Mouse (Mus musculus) midbrain, postnatal 0 days (tissue): ENCODE measurements at regions not wholly inside any gene's neighbourhood (a gene's known extent, or its start where the extent isn't known, plus 50 kb on each side); places are given as distances from the start of the nearest gene placed in this dataset.

Experiments used
- ATAC-seq: fragments of 200-750 bp; cut with Nextera tagmentation; 2 replicates; pipeline ENCODE4 v1.8.0; 2017; ENCODE audit warnings: moderate number of reproducible peaks, mild to moderate bottlenecking, moderate TSS enrichment, moderate library complexity; ENCODE audit not compliant: low FRiP score
- DNase-seq: peaks from one replicate; pipeline ENCODE4 v3.0.0-alpha.2; 2015; ENCODE audit warnings: low spot score
- H3K27ac ChIP-seq: fragments of 300-500 bp; sonication (generic); 2 replicates; pipeline ENCODE4 v1.5.1; 2014; ENCODE audit warnings: low read depth, mild to moderate bottlenecking, low read length, mixed read lengths
- H3K27me3 ChIP-seq: fragments of 300-500 bp; sonication (generic); 2 replicates; pipeline ENCODE4 v1.6.1; 2014; ENCODE audit warnings: low read length, control low read depth, mixed read lengths; ENCODE audit not compliant: insufficient read depth
- H3K36me3 ChIP-seq: fragments of 300-500 bp; sonication (generic); 2 replicates; pipeline ENCODE4 v1.6.1; 2014; ENCODE audit warnings: low read length, control low read depth, mixed read lengths; ENCODE audit not compliant: insufficient read depth
- H3K4me1 ChIP-seq: fragments of 300-500 bp; sonication (generic); 2 replicates; pipeline ENCODE4 v1.6.1; 2014; ENCODE audit warnings: mild to moderate bottlenecking, control low read depth, antibody characterized with exemption, low read length, mixed read lengths; ENCODE audit not compliant: insufficient read depth
- H3K4me2 ChIP-seq: fragments of 300-500 bp; sonication (generic); 2 replicates; pipeline ENCODE4 v1.6.1; 2014; ENCODE audit warnings: low read depth, mild to moderate bottlenecking, low read length, mixed read lengths; ENCODE audit not compliant: poor library complexity, severe bottlenecking
- H3K4me3 ChIP-seq: fragments of 300-500 bp; sonication (generic); 2 replicates; pipeline ENCODE4 v1.5.1; 2014; ENCODE audit warnings: low read depth, mild to moderate bottlenecking, low read length, moderate library complexity
- H3K9ac ChIP-seq: fragments of 300-500 bp; sonication (generic); replicated peaks from 2 replicates; pipeline ENCODE4 v1.6.1; 2014; ENCODE audit warnings: mild to moderate bottlenecking, low read length, moderate library complexity, mixed read lengths; ENCODE audit not compliant: poor library complexity, severe bottlenecking
- H3K9me3 ChIP-seq: fragments of 300-500 bp; sonication (generic); 2 replicates; pipeline ENCODE4 v1.6.1; 2016; ENCODE audit warnings: low read length, control low read depth
- CTCF ChIP-seq: IDR thresholded peaks from 2 replicates; pipeline ENCODE4 v1.5.1; 2016; ENCODE audit warnings: antibody characterized with exemption, mild to moderate bottlenecking
- WGBS: fragments of 180-500 bp; shearing (Covaris S2); extraction: QIAGEN DNeasy Blood & Tissue Kit; methylation state at CpG from one replicate; pipeline ENCODE4 v1.1.7; 2014; 5-methylcytosine and 5-hydroxymethylcytosine counted together

DNA sequence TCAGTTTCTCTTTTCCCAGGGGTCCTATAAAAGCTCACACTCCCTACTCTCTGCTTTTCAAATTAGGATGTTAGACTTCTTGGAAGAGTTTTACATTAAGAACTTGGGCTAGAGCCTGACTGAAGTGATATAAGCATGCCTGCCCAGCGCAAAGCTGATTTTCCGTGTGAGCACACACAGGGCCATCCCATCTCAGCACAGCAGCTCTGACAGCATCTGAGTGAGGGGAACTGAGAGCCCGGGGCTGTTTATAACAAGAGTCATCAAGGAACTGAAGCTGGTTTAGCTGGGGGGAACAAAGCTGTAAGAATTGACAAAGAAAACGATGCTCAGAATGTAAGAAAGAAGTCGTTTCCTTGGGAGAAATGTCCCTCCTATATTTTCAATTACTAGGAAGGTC lies 2373.4 kb upstream of the Gm7489 start:
- Histone ChIP-seq H3K36me3 (no peaks in the 10 kb centered on the region), H3K9me3 (no peaks in the 10 kb centered on the region), H3K4me1 (no peaks in the 10 kb centered on the region), H3K4me2 (no peak overlapping the region), H3K27ac (no peak overlapping the region), H3K9ac (no peak overlapping the region), H3K27me3 (no peaks in the 10 kb centered on the region), H3K4me3 (no peak overlapping the region)
- DNase-seq (peak; percentile 2), ATAC-seq (no peak)
- 19% methylated on average over 5 of the region's 5 CpGs for WGBS
- TF ChIP-seq CTCF: no peak

DNA sequence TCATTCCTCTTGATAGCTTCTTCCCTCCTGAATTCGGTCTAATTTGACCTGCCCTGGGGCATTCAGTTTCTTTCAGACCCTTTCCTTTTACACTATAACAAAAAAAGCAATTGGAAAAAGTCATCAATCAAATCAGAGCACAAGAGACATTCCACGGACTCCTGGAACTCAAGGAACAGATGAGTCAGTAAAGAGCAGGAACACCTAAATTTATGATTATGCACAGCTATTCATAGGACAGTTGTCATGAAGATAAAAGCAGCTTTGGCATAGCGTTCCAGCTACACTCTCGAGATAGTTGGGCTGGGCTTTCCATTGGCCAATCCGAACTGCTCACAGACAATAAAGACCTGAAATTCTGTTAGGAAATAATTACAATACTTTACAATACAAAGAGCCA lies 2348.4 kb upstream of the Gm7489 start:
- H3K9ac ChIP-seq: no peak overlapping the region
- ATAC-seq (no peak), DNase-seq (no peak)
- TF ChIP-seq CTCF: no peak
- no peaks in the 10 kb centered on the region for H3K36me3 ChIP-seq
- no peaks in the 10 kb centered on the region for H3K9me3 ChIP-seq
- H3K27ac ChIP-seq: no peak overlapping the region
- WGBS: 61% methylated on average over 5 of the region's 5 CpGs
- no peaks in the 10 kb centered on the region for H3K4me1 ChIP-seq
- no peak overlapping the region for H3K4me2 ChIP-seq
- no peak overlapping the region for H3K4me3 ChIP-seq
- no peaks in the 10 kb centered on the region for H3K27me3 ChIP-seq

DNA sequence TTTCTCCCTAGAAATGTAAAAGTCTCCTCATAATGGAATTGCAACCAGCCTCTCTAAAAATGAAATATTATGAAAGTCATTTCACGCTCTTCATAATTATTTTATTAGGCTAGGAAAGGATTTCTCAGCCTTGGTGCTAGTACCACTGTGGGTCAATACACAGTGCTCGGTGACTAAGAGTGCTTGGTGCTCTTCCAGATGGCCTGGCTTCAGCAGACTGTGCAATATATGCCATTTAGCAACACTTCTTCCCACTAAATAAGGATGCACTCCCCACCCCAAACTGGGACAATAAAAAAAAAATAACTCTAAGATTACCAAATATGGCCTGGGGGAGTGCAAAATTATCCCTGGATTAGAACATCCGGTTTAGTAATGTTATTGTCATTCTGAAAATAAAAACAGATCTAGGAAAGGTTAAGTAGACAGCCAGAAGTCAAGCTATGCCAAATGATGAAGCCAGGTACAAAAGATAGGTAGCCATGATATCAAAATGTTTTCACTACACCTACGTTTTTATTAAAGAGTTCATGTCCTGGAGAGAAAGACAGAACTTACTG lies 2333.4 kb upstream of the Gm7489 start:
- no peak for TF ChIP-seq CTCF
- Histone ChIP-seq H3K4me2 (no peak overlapping the region), H3K4me3 (no peak overlapping the region), H3K9ac (no peak overlapping the region), H3K36me3 (no peaks in the 10 kb centered on the region), H3K27ac (no peak overlapping the region), H3K4me1 (no peaks in the 10 kb centered on the region), H3K9me3 (no peaks in the 10 kb centered on the region), H3K27me3 (no peaks in the 10 kb centered on the region)
- no peak for ATAC-seq
- no peak for DNase-seq
- WGBS: 83% methylated on average over 4 of the region's 4 CpGs

DNA sequence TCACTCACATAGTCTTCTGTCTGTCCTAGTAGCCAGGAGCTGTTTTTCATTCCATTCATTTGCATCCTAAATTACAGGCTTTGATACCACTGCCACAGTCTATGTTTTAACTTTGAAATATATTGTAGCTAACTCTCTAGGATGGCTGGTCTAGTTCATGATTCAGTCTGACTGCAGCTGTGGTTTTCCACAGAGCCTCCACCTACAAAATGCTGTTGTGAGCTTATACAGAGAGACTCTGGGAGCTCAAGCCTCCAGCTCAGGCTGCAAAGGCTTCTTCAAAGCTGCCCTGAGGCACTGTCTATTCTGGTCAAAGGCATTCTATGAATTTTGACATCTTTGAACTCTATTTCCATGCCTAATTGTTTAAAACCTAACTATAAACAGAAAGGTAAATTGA lies 2326.5 kb upstream of the Gm7489 start:
- Histone ChIP-seq H3K9me3 (no peaks in the 10 kb centered on the region), H3K27me3 (no peaks in the 10 kb centered on the region), H3K4me2 (no peak overlapping the region), H3K9ac (no peak overlapping the region), H3K4me1 (no peaks in the 10 kb centered on the region), H3K36me3 (no peaks in the 10 kb centered on the region), H3K27ac (no peak overlapping the region), H3K4me3 (no peak overlapping the region)
- DNase-seq (no peak), ATAC-seq (no peak)
- TF ChIP-seq CTCF: no peak

DNA sequence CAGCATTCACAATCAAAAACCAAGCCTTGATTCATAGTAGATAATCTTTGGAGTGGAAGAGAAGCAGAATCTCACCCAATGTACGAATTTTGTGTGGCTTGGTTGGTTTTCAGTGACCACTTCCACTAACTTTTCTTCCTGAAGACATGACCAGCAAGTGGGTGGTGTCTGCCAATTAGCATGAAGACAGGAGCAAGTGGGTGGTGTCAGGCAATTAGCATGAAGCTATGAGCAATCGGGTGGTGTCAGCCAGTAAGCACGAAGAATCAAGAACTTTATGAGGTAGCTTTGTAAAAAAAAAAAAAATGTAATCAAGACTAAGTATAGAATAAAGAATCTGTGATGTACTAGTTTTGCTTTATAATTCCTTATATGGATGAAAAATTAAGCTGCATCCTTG lies 2319.2 kb upstream of the Gm7489 start:
- TF ChIP-seq CTCF: no peak

DNA sequence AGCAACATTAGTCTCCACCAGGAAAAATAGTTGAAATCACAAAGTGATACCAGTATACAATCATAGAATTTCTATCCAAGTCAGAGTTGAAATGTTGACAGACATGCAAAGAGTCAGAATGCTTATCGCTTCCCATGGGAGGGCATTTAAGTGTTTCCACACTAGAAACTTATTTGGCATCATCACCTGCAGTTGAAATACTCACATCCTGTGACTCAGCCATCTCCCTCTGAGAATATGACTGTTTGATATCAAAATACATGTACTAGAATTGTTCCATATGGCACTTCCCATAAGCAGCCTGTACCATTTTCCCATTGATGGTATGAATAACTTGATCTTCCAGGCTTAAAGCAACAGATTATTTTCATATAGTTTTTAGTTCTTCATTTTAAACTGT lies 2314.1 kb upstream of the Gm7489 start:
- no peak overlapping the region for H3K9ac ChIP-seq
- H3K4me1 ChIP-seq: no peaks in the 10 kb centered on the region
- H3K9me3 ChIP-seq: no peaks in the 10 kb centered on the region
- DNase-seq (no peak), ATAC-seq (no peak)
- H3K4me3 ChIP-seq: no peak overlapping the region
- no peak for TF ChIP-seq CTCF
- H3K27me3 ChIP-seq: no peaks in the 10 kb centered on the region
- no peaks in the 10 kb centered on the region for H3K36me3 ChIP-seq
- WGBS: 95% methylated on average over 1 of the region's 1 CpGs
- no peak overlapping the region for H3K4me2 ChIP-seq
- H3K27ac ChIP-seq: no peak overlapping the region

More for the DNA sequence above, 2319.2 kb upstream of the Gm7489 start:
- Histone ChIP-seq H3K4me1 (no peaks in the 10 kb centered on the region), H3K4me2 (no peak overlapping the region), H3K4me3 (no peak overlapping the region), H3K27me3 (no peaks in the 10 kb centered on the region), H3K27ac (no peak overlapping the region), H3K9me3 (no peaks in the 10 kb centered on the region), H3K9ac (no peak overlapping the region), H3K36me3 (no peaks in the 10 kb centered on the region)
- 86% methylated on average over 3 of the region's 3 CpGs for WGBS
- ATAC-seq (no peak), DNase-seq (no peak)
